Mouse (Mus musculus) gastrocnemius, postnatal 14 days (tissue): Measurements from ENCODE around the gene Eif4g1. TPM values are rescaled to one million over a fixed set of nuclear protein-coding genes. Genes with fewer than 3 reads are reported as not detected.

Experiments used
- DNase-seq: peaks from one replicate; pipeline ENCODE4 v3.0.0; 2021; ENCODE audit warnings: mixed read lengths
- intact Hi-C: fragments of 180-260 bp; cut with DNase I; formaldehyde crosslinking; loops from one replicate; pipeline ENCODE4 v1.15.1; 2025; ENCODE audit warnings: low total_unique reads
- total RNA-seq, 2 experiments: library from RNA; stranded (reverse); gene quantifications; 2 replicates each; pipeline ENCODE4 v1.2.3; 2021

Gene Eif4g1
- total RNA-seq, 2 experiments from 2014 or later: 303 to 309 TPM

DNA sequence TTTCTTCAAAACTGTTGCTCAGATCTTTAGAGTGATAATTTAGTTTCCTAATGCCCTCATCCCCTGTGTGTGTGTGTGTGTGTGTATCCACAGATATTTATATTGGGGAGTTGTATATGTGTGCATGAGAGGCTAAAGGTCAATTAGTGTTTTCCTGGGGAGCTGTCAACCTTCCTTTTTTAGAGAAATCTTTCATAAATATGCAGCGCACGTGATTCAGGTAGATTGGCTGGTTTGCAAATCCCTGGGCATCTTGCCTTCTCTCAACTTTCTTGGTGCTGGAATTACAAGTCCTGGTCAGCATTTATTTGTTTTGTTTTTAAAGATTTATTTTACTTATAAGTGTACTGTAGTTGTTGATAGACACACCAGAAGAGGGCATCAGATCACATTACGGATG, 2.2 kb downstream of the Eif4g1 start:
- intact Hi-C loops: no loop called here
- no peak for DNase-seq

DNA sequence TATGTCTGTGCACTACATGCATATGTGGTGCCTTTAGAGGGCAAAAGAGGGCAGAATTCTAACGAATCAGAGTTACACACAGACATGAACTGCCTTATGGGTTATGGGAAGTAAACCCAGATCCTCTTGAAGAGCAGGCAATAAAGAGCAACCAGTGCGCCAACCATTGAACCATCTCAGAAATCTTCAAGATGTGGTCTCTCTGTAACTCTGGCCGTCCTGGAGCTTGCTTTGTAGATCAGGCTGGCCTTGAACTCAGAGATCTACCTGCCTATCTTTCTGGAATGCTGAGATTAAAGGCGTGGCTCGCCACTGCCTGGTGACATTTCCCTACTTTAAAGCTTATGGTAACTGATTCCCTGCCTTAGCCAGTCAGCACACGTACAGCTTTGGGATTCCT, 3.8 kb downstream of the Eif4g1 start:
- DNase-seq: no peak
- intact Hi-C loops: no loop called here

DNA sequence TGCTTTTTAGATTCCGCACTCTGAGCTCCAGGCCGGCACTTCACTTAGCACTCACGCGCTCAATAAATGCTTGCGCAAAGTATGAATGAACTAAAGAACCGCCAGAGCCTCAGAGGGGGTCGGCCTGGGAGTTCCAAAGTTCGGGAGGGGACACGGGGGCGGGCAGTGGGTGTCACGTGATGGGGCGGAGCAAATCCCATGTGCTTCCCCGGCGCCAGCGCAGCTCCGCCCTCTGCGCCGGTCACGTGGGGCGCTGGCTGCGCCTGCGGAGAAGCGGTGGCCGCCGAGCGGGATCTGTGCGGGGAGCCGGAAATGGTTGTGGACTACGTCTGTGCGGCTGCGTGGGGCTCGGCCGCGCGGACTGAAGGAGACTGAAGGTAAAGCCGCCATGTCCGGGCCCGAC, 4.4 kb downstream of the Eif4g1 start:
- peak; percentile 97 for DNase-seq
- intact Hi-C loops: no loop called here

DNA sequence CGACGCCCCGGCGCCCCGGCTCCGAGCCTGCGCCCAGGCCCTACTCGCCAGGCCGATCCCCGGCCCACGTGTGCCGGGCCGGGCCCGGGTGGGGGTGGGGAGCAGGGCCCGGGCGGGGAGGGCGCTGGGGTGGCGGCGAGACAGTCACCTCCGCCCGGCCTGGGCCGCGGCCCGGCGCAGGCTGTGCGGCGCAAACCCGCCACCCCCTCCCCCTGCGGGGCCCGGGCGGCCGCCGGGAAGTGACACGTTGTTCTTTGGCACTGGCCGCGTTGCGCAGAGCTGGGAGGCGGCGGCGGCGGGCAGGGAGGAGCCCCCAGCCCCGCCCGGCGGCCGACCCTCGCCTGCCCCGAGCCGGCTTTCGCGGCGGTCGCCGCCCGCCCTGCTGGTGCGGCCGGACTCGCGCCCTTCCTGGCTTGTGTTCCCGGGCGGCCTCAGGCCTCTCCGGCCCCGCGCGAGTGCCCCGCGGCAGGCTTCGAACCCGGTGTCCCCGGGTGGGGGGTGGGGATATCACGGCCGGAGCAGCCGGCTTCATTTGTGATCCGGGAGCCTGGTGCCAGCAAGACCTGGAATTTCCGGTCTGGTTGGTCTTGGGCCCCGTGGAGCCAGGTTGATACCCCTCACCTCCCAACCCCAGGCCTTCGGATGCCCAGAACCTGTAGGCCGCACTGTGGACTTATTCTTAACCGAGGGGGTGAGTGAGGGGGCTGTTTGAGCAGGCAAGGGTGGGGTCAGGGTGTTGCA, 5.0 kb downstream of the Eif4g1 start:
- peak; percentile 74 for DNase-seq
- intact Hi-C loops: no loop called here

DNA sequence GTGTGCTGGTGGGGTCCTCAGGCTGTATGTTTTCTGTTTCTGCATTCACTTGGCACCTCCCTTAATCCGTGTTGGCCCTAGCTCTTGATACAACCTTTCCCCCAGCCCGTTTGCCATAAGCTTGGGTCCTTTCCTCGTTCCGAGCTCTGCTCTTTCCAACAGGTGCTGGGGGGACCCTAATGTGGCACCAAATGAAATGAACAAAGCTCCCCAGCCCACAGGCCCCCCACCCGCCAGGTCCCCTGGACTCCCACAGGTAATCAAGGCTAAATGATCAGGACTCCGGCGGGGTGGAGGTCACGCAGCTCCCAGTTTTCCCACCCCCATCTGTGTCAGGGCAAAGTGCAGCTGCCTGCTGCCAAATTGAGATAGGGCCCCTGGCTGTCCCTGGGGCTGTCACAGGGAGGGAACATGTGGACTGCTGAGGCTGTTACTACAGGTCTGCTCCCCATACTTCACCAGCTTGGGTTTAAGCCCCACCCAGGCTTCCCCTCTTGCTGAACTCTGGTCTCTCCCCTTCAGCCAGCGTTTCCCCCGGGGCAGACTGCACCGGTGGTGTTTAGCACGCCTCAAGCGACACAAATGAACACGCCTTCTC, 5.7 kb downstream of the Eif4g1 start:
- DNase-seq: peak; percentile 23
- intact Hi-C loops: no loop called here

DNA sequence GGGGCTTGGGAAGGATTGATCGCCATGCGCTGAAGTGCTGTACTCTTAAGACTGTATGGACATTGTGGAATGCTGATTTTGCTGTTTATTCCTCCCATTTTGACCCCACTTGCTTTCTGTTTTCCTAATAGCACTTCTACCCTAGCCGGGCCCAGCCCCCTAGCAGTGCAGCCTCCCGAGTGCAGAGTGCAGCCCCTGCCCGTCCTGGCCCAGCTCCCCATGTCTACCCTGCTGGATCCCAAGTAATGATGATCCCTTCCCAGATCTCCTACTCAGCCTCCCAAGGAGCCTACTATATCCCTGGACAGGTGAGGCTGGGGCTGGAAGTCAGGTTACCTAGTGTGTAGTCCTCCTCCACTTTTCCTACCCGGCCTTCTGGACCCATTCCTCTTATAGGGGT, 7.1 kb downstream of the Eif4g1 start:
- DNase-seq: no peak
- intact Hi-C loops: no loop called here

DNA sequence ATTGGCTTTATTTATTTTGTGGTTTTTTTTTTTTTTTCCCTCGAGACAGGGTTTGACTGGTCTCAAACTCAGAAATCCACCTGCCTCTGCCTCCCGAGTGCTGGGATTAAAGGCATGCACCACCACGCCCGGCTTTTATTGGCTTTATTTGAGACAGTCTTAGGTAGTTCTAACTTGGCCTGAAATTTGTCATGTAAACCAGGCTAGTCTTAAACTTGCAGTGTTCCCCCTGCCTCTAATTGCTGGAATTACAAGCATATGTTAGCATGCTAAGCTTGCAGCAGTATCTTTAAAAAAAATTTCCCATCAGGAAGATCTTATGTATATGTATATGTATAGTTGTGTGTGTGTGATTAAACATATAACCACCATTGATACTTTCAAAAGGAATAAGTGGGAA, 8.6 kb downstream of the Eif4g1 start:
- no peak for DNase-seq
- intact Hi-C loops: no loop called here

DNA sequence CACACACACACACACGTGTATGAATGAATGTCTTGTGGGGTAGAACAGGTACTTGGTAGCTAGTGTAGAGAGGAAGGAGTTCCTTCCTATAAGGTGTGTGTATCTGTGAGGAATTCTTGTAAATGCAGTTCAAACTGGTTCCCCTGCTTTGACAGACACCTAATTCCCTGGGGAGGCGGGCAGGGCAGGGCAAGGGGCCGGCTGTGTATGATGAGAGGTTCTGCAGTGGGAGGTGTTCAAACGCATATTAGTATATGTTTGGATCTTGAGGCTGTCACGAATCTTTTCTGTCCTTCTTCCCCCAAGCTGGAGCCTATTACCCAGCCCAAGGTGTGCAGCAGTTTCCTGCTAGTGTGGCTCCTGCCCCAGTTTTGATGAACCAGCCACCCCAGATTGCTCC, 9.3 kb downstream of the Eif4g1 start:
- intact Hi-C loops: no loop called here
- no peak for DNase-seq

DNA sequence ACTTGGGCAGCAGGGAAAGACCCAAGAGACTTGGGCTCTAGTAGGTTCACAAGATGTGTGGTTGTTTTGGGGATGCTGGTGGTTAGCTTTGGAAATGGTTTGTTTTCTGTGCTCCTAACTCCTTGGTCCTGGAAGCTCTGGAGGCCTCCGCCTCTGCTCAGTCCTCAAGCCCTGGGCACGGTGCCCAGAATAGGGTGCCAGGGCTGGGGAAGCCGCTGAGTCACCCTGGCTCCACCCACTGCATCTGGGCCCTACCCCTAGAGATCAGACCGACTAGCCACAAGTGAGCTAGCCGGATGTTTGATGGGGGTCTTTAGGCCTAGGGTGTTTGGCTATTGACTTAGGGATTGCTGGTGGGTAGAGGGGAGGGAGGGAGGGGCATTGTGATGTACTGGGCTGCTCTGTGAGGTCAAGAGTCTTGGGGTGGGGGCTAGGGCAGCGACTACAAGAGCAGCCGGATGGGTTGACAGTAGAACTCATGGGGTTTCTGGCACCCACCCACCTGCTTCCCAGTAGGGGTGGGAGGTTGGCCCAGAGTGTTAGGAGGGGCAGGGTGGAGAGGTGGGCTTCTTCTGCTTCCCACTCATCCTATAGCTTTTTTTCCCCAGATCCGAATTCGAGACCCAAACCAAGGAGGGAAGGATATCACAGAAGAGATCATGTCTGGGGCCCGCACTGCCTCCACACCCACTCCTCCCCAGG, 10.0 kb downstream of the Eif4g1 start:
- DNase-seq: peak; percentile 90
- intact Hi-C loops: no loop called here

DNA sequence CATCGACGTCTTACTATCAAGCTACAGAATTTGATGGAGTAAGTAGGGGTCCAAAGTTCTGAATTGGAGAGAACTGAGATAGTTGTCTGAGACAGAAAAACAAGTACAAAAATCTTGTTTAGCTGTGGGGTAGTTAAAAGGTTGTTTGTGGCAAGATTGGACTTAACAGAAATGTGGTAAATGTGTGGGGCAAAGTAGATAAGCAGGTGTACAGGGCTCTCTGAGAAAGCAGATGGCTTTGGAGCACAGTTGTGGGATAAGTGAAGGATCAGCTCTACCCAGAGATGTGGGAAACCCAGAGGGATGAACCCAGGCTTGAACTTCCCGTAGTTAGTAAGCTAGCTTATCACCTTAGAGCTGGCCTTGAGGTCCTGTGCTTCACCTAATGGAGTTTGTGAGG, 22.7 kb downstream of the Eif4g1 start:
- DNase-seq: no peak
- intact Hi-C loops: no loop called here

DNA sequence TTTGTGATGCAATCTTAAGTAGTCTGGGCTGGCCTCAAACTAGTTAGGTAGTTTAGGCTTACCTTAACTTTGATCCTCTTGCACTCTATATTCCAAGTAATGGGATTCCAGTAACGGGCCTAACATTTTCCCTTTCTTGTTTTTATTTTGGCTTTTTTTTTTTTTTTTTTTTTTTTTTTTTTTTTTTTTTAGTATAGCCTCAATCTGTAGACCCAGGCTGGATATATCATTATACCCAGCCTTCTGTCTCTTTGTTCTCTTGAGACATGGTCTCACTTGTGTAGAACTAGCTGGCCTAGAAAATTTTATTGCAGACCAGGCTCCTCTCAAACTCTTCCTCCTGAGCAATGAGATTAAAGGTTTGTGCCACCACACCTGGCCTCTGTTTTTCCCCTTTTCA, 23.5 kb downstream of the Eif4g1 start:
- DNase-seq: no peak
- intact Hi-C loops: no loop called here

DNA sequence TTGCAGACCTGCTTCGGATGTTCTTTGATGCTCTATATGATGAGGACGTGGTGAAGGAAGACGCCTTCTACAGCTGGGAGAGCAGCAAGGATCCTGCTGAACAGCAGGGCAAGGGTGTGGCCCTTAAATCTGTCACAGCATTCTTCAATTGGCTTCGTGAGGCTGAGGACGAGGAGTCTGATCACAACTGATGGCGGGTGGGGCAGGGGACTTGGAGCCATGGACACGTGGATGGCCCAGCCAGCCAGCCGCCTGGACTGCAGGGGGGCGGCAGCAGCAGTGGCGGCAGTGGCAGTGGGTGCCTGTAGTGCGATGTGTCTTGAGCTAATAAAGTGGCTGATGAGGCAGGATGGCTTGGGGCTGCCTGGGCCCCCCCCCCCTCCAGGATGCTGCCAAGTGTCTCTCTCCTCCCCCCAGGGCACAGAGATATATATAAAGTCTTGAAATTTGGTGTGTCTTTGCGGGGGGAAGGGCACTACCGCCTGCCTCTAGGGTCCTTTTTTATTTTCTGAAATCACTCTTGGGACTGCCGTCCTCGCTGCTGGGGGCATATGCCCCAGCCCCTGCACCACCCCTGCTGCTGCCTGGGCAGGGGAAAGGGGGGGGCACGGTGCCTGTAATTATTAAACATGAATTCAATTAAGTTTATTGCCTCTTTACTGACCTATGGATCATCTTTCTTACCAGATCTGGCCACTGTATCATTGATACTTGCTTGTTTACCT, 24.3 kb downstream of the Eif4g1 start:
- intact Hi-C loops: no loop called here
- no peak for DNase-seq

DNA sequence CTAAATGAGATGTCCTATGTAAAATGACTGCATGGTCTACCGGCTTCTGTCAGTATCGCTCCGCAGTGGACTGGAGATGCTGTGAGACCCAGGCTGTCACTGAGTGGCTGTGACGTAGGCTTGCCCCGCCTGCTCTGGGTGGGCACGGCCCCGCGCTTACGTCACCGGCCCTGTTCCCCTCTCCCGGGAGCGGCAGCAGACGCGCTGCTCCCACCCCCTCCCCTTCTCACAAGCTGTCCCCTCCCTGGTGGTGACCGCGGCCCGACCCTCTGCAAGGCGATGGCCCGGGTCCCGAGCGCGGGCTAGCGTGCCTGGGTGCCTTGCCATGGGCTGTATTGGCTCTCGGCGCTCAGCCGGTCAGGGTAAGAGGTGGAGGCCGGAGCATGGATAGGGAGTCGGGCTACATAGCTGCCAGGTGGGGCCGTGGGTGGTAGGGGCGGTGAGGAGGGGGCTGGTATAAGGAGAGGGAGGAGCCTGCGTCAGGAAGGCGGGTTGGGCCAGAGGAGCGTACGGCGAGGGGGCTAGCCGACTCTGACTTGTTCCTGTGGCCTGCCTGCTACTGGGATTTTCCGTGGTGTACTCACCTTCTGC, 25.1 kb downstream of the Eif4g1 start, which contains the start of gene Fam131a:
TSS of gene Fam131a (plus strand) at position 131 of the 591 bp plus-strand sequence.
- intact Hi-C loops: no loop called here
- peak; percentile 90 for DNase-seq

DNA sequence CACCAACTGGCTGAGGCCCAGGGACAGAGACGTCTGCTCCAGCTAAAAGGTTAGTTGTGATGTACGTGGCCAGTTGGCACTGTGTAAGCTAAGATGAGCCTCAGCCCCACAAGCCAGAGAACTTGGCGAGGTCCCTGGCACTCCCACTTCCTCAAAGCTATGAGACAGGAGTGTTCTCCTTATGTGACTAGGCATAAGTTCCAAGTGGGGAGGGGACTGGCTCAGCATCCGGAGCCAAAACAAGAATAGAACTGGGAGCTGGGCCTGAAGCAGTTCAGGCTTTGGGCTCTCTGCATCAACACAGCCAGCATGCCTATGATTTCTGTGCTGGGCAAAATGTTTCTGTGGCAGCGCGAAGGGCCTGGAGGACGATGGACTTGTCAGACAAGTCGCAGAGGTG, 26.7 kb downstream of the Eif4g1 start:
- intact Hi-C loops: no loop called here
- peak; percentile 67 for DNase-seq

DNA sequence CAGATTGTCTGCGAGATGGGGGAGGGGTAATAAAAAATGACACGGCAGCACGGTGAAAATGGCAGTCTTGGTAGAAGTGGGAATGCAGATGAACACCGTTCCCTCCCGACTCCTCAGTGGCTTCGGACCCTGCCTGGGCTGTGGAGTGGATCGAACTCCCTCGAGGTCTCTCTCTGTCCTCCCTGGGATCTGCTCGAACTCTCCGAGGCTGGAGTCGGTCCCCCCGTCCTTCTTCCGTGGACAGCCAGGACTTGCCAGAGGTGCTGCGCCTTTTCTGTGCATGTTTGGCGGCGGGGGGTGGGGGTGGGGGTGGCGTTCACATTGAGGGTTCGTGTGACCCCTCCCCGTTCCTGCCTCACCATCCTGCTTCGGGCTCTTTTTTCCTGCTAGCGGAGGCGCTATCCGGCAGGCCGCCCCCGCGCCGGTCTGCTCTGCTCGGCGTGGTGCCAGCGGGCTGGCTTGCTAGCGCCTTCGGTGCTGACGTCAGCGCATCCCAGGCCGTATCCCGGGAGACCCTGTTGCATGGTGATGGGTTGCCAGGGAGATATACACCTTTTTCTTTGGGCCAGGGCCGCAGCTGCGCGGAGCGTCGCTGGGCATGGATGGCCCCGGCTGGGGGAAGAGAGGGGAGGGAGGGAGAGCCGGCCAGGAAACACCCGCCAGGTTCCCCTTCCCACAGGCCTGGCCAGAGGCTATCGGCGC, 27.7 kb downstream of the Eif4g1 start:
- intact Hi-C loops: no loop called here
- peak; percentile 87 for DNase-seq

DNA sequence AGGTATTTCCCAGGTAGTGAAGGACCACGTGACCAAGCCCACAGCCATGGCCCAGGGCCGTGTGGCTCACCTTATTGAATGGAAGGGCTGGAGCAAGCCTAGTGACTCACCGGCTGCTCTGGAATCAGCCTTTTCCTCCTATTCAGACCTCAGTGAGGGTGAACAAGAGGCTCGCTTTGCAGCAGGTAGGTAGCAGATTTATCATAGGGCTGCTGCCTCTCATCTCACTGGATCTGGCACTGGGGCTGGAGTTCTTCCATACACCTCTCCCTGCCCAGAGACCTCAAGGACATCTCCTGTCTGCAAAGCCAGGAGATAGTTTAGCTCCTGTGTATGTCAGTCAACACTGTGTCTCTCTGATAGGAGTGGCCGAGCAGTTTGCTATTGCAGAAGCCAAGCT, 31.2 kb downstream of the Eif4g1 start:
- DNase-seq: no peak

DNA sequence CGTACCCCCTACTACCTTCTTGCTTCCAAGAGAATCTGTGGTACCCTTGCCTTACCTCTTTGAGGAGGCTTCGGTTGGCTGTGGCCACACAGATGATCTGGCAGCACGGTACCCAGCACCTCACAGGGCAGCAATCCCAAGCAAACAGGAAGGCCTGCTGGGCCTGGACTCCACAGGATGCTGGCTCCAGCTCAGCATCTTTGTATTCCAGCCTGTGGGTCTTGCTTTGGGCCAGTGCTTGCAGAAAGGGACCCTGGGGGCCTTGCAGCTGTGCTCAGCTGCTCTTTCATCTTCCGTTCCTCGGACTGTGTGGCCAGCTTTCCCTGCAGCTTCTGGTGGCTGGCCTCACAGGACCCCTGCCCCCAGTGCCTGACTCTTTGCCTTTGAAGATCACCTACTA, 31.9 kb downstream of the Eif4g1 start:
- peak; percentile 44 for DNase-seq
- intact Hi-C loops: no loop called here

More for the DNA sequence above, 31.2 kb downstream of the Eif4g1 start:
- intact Hi-C loops: no loop called here

DNA sequence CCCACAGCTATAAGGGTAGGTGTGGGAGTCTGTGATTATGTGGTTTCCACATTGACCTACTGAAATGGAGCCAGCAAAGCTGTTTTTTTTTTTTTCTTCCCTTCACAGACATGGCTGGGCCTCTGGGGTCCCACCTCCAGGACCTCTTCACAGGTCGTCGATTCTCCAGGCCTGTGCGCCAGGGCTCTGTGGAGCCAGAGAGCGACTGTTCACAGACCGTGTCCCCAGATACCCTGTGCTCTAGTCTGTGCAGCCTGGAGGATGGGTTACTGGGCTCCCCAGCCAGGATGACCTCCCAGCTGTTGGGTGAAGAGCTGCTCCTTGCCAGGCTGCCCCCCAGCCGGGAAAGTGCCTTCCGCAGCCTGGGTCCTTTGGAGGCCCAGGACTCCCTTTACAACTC, 33.2 kb downstream of the Eif4g1 start:
- intact Hi-C loops: no loop called here
- DNase-seq: no peak
